Mouse (Mus musculus): ENCODE measurements around the gene Slpi. TPM values are rescaled to one million over a fixed set of nuclear protein-coding genes. Genes with fewer than 3 reads are reported as not detected.

Slpi gene
- total RNA-seq (2021) = 1 to 10 TPM; 1.2 to 2.0 TPM
- long read RNA-seq, experiment 1 = 0 reads
- long read RNA-seq, experiment 2 = 0 reads

DNA sequence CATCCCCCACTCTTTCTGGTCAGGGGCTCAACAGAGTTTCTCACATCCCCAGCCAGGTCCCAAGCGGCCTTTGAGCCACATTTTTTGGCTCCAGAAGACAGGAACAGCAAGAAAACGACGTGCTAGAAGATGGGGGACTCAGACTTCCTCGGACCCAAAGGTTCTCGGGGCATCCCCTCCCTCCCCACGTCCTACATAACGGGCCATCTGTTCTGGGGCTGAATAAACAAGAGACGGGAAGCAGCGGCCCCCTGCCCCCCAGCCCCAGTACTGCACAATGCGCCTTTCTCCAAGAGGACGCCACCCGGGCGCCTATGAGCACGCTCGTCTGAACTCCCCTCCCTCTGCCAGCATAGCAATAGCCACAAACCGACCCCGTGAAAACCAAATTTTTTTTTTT, at the start of gene Slpi:
Gene Slpi (minus strand): TSS at position 76 of the 400 bp plus-strand sequence.
- peak; percentile 46 to 63 for DNase-seq (ENCODE audit: low spot score in 2 of 2)

DNA sequence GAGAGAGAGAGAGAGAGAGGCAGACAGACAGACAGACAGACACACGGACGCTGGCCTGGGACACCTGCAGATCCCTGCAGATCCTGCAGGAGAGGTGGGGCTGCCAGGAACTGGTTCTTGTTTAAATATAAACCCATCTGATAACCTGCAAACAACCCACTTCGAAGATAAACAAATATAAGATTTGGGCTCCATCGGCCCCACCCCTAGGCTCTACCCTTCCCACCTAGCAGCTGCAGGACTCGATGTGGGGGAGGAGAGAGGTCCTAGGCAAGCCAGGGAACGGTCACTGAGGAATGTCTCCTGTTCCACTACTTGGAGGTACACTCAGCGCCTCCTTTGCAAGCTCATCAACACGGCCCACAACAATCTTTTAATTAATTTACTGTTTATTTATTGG, 49.4 kb upstream of the Slpi start:
- no peak for DNase-seq (ENCODE audit: low spot score in 2 of 2)

DNA sequence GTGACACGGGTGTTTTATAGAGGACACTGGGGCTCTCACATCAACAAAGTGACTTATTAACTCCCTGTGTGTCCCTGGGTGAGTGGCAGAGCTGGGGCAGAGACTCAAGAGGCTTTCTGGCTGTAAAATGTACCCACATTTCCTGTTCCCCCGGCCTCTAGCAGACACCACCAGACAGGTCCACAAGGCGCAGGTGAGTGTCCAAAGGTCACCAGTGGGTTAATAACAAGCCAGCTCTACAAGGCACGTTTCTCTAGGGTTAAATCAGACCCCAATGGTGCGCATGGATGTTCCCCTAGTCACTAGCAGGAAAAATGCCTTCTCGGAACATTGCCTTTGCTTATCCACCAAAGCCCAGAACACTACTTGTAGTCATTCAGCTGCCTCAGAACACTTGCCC, 48.8 kb upstream of the Slpi start:
- no peak for DNase-seq (ENCODE audit: low spot score in 2 of 2)

DNA sequence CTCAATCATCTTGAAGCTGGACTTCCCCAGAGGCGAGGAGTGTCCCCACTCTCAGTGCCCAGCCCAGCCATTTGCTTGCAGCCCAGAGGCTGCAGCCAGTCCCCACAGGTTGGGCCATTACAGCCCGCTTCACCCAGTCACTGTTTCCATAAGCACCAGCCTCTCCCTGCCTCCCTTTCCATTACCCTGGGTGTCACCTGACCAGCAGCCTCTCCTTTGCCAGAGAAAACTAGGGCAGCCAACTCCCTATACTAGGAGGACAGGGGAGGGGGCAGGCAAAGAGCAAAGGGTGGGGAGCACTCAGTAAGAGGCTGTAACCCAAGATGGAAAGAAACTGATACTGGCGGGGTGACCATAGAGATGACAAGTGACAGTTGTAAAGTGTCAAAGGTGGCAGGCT, 48.1 kb upstream of the Slpi start:
- no peak for DNase-seq (ENCODE audit: low spot score in 2 of 2)

DNA sequence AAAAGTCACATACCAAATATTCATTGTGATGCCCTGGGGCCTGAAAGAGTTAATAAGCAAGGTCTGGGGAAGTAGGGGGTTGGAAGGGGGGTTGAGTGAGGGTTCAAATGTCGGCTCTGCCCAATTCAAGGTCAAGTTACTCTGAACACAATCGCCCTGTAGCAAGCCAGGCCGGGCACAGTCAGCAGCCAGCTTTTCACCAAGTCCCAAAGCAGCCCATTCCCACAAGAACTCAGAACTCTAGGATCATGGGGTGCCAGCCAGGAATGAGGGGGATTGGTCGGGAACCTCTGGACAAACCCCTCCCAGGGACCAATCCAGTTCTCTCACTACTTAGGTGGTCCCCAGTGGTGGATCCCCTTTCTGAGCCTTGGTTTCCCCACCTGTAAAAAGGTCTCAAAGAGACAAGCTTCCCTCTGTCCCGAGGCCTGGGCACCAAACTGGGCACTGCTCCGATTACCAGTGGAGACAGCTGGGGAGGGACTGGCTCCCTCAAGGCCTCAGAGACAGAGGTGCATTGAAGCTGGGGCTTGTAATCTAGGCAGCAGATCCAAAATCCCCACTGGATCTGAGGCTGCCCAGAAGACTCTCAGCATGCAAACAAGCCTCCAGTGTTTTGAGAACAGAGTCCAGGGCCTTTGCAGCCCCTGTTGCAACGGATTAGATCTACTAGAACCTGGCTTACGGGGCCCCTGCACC, 47.5 kb upstream of the Slpi start:
- DNase-seq (ENCODE audit: low spot score in 2 of 2) = peak; percentile 44 to 55

DNA sequence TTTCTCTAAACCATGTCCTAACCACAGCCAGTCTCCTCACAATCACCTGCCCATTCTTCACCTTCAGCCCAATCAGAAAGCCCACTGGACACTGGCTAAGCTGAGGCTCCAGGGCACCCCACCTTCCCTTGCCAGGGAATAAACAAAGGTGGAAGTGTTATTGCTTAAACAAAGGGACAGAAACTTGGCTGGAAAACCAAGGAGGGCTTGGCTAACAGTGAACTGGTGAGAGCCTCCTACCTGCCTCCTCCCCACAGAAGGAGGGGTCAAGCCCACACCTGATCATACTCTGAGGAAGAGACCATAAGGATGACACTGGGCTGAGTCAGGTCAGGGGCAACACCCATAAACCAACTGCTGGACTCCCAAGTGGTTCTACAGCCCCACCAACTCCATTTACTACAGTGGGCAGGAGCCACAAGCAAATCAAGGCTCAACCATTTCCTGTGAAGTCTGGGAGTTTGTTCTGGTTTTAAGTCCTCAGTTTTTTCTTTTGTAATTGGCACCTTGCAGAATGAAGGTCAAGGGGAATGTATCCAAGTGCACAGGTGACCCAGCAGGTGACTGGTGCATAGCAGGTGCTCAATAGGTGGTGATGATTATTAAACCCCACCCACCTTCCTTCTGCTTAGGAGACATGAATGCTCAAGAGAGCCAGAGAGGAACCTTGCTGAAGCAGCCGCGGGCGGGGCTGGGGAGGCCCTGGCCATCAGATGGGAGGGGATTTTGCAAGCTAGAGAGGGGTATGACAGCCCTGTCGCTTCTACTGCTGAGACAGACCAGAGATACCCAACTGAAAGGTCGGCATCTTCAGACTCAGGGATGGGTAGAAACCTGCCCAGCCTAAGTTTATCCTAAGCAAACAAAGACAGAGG, 46.6 kb upstream of the Slpi start:
- DNase-seq (ENCODE audit: low spot score in 2 of 2) = no peak

DNA sequence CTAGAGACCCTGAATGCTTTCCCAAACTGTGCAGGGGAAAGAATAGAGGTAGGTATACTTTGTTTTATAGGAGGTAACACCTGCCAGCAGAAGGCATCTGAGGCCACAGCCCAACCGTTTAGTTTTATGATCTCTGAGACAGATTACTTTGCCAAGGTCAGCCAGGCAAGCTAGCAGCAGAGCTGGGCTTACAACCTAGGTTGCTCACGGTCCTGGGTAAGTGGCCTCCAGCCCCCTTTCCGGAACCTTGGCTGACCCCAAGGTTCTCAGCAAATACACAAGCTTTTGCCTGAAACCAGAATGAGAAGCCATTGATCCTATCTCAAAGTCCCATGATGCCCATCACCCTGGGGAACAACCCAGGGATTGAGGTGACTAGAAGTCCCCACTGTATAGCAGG, 45.8 kb upstream of the Slpi start:
- DNase-seq (ENCODE audit: low spot score in 2 of 2) = no peak

DNA sequence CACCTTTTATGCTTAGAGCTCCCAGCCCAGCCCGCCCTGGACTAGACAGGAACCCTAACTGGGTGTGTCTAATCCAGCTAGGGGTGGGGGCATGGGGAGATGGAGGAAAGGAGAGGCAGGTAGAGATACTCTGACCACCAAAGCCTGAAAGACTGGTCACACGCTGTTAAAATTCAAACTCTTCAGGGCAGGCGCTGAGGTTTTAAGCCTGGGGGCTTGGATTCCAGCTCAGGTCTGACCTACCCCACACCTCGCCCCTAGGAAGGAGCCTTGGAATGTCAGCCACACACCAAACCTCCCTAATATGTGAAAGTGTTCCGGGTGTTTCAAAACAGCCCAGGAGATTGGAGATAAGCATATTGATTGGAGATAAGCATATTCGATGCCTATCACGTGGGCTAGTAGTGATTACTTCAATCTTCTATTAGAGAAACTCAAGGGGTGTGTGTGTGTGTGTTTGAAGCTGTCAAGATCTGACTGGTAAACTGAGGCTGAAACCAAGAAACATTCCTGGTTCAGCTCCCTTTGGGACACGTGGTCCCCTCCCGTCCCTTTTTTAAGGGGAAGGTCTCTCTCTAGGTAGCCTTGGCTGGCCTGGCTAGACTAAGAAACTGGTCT, 44.5 kb upstream of the Slpi start:
- DNase-seq (ENCODE audit: low spot score in 2 of 2) = no peak

DNA sequence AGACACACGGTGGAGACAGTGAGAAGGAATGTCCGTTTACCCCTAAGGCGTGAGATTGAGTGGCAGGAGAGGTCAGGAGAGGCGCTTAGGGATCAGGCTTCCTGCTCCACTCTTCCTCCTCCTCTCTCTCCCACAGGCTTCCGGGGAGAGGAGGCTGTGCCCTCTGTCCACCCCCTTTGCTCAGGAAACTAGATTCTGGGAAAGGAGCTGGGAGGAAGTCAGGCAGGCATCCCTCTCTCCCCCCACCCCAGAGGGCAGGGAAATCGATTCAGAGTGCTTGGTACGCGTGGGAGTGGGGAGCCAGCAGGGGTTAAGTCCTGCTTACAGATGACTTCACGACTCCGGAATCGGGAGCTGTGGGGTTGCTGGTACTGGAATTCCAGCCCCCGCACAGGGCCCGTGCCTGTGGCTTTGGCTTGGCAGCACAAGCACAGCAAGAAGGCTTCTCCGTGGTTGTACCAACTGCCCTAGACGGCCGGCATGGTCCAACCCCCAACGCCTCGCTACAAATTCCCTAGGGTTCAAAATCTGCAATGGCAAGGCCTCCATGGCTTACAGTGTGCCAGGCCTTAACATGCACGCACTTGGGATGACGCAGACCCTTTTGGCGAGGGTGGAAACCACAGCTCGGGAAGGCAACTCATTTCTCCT, 43.8 kb upstream of the Slpi start:
- no peak for DNase-seq (ENCODE audit: low spot score in 2 of 2)

DNA sequence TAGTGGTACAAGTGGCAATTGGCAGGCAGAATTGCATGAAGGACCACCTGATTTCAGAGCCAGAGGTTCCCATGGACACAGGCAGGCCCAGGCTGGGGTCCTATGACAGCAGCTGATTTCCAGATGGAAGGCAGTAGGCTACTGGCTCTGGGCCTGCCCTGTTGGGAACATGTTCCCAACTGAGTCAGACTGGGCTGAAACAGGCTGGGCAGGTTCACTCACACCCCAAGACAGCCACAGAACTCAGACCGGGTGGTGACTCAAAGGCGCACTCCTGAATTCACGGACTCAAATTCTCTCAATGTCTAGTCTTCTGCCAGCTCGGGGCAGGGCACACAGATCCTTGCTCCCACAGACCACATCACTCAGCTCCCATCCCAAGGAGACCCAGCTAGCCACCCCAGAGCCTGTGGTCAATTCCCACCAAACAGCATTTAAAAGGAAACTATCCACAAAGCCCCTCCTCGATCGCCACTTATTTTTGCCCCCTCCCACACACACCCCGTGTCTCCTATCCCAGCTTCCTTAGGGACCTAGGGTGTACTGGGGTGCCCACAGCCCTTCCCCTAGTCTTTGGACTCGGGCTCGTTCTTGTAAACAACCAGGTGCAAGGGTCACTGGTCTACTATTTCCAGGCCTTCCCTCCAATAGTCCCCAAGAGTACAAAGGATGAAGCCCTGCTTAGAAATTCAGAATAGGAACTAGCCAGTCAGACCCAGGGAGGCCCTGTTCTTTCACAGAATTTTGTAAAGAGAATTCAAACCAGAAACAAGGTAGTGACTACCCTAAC, 43.0 kb upstream of the Slpi start:
- no peak for DNase-seq (ENCODE audit: low spot score in 2 of 2)

DNA sequence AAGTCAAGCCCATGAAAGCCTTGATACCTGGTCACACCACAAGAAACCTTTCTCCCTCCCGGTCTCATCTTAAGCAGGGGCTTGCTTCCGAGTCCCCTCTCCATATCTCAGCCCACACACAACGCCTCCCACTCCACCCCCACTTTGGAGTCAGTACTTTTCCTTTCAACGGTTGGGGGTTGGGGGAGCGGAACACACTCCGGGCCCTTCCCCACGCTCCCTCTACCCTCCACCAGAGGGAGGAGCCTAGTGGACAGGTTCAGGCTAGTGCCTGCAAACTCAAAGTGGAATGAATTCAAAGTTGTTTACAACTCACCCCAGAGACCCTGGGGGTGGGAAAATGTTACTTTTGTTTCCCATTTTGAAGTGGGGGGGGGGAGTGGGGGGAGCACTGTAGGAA, 41.8 kb upstream of the Slpi start:
- DNase-seq (ENCODE audit: low spot score in 2 of 2) = no peak

DNA sequence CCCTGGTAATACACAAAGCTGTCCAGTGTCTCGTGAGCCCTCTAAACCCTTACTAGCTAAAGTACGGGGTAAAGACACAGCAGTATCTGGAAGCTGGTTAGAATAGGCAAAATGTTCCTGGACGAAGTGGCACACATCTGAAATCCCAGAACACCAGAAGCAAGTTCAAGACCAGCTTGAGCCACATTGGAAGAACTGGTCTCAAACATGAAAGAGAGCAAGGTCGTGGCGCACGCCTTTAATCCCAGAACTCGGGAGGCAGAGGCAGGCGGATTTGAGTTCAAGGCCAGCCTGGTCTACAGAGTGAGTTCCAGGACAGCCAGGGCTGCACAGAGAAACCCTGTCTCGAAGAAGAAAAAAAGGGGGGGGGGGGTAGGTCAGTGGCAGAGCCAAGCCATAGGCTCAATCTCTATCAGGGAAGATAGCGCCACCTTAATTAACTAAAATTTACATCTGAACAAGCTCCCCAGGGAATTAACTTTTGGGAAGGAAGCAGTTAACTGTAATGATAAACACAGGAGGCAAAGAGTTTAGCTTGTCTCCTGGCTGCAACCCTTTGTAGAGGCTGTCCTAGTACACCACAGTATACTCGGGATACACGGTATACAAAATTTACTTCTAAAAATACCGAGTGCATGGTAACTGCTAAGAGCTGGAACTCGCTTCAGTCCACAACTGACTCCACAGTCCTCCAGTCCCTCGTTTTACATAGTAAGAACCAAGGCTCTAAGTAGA, 41.2 kb upstream of the Slpi start:
- DNase-seq (ENCODE audit: low spot score in 2 of 2) = no peak

DNA sequence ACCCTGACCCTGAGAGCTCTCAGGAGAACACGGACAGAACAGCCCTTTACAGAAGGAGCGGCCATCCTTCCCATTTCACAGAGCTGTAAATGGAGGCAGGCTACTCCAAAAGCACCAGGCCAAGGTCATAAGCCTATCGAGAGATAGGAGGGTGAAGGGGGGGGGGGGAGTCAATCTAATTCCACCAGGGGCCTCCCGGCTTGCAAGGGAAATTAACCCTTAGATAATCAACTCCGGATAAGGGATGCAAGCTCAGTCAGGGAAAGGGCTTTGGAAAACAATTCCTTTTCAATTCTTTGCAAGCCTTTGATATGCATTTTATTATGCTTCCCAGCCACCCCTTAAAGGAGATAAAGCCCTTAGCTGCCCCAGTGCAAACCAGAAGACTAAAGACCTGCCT, 39.6 kb upstream of the Slpi start:
- DNase-seq (ENCODE audit: low spot score in 2 of 2) = no peak

DNA sequence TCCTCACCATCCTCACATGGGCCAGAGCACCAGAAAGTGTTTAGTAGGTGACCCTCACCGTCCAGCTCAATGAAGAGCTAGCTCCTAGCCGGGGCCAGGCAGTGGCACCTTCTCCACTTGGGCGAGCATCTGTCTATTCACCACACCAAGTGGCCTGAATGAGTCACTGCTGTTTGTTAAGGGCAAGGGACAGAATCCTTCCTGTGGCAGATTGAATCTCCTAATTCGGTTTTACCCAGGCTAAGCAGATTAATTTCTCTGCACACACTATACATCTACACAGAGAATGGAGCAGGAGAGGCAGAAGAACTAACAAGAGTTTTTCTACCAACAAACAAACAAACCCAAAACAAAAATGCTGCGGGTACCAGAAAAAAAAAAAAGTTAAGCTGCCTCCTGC, 38.1 kb upstream of the Slpi start:
- no peak for DNase-seq (ENCODE audit: low spot score in 2 of 2)

DNA sequence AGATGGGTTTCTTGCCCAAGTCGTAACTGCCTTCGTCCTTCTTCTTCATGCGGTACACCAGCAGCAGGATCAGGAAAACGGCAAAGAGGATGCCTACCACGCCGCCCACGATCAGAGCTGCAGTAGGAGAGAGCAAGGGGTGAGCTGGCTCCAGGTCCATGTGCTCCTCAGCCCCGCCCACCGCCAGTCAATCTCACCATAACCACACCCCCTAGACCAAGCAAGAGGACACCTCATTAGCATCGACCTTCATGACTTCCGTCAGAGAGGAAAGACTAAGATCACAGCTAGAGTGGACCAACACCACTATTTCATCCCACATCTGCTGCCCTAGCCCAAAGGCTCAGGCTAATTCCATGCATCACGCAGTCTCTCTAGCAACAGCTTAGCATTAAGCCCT, 37.2 kb upstream of the Slpi start:
- DNase-seq (ENCODE audit: low spot score in 2 of 2) = no peak

DNA sequence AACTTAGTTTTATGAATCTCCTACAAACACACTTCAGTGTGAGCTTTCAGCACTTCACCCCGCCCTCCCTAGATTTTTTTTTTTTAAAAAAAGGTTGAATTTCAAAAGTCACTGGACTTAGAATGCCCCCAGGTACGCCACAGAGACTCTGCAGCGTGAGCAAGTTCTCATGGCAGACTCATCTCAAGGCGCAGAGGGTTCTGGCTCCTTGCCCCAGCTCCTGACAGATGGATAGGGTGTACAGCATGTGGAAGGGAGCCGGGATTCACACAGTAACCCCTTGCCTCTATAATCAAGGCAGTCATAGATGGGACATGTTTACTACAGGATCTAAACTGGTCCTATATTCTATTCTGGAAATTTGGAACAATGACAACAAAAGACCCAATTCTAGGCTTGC, 36.5 kb upstream of the Slpi start:
- no peak for DNase-seq (ENCODE audit: low spot score in 2 of 2)

DNA sequence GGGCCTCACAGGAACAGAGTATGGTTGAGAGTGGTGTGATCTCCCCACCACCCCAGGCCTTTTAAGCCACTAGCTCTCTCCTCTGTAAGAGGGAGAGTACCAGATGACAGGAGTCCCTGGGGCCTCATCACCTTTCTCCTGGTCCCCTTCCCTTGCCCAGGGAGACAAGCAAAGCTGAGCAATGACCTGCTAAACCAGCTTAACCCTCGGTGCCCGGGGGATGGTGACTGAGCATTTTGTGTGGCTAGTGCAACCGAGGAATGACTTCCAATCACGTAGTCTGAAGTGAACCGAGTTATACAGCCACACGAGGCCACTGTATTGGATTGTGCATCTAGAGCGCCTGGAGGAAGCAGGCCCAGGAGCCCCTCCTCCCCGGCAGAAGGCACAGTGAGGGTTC, 35.5 kb upstream of the Slpi start:
- no peak for DNase-seq (ENCODE audit: low spot score in 2 of 2)

DNA sequence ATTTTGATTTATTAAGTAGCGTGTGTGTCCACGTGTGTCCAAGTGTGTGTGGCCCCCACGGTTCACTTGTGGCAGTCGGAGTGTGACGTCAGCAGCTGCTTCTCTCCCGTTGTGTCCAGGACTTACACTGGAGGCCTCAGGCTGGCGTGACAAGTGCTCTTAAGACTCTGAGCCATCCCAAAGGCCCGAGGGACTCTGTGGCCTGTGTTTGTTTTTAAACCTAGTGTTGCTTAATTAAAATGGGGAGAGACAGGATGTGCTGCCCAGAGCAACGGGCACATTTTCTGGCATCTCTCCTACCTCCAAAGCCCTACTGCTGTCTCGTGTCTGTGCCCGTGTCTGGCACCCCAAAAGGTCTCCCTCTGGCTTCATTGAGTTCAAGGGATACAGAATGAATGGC, 34.6 kb upstream of the Slpi start:
- DNase-seq (ENCODE audit: low spot score in 2 of 2) = peak in 1 of 2 experiments; percentile 61

DNA sequence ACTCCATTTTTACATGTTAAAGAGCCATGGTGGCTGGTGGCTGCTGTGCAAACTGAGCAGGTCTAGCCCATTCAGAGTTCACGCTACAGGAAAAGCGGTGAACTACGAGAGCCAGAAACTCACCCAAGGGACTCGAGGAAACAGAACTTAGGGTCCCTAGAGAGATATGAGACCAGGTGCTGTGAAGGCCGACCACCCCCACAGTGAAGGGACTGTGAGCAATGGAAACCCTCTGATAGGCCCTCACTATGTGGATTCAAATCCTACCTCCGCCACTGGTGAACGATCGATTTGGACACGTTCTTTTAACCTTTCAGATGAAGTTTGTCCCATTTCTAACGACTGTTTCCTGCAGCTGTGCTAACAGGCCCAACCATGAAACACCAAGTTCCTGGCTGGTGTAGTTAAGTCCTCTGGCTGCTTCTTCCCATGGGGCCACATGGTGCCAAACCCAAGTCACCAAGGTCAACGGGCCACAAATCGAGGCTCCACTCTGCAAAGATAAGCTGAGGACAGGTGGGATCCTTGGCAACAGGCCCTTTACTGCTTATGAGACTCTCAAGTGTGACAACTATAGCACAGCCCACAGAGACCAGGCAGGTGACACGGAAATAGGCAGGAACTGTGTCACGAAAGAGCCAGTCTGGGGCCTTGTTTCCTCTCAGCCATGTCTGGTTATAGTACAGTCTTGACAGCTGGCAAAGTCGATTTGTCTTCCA, 33.9 kb upstream of the Slpi start:
- no peak for DNase-seq (ENCODE audit: low spot score in 2 of 2)

DNA sequence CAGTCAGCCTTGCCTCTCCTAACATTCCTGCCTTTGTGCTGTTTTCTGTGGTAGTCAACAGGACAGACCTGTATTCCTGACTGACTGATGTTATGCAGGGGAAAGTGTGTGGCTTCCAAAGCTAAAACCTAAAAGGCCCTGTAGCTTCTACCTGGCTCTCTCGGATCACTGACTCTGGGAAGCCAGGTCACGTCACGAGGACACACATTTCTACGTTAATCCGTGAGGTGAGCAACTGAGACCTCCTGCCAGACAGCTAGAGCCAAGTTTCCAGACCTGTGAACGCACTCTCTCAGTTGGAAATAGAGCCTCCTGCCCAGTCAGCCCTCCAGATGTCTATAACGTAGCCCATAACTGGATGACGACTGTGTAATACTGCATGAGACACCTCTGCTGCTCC, 33.1 kb upstream of the Slpi start:
- DNase-seq (ENCODE audit: low spot score in 2 of 2) = no peak
